Mouse (Mus musculus) midbrain, embryonic 11.5 days (tissue): ENCODE results near the gene Sun1. TPM values are rescaled to one million over a fixed set of nuclear protein-coding genes. Genes with fewer than 3 reads are reported as not detected.

ENCODE experiments used
- ATAC-seq: fragments of 200-750 bp; cut with Nextera tagmentation; 2 replicates; pipeline ENCODE4 v1.8.0; 2017; ENCODE audit warnings: moderate TSS enrichment, moderate library complexity; ENCODE audit not compliant: low FRiP score
- DNase-seq: peaks from one replicate; pipeline ENCODE4 v3.0.0; 2015; ENCODE audit warnings: low spot score; ENCODE audit errors: missing footprints
- H3K27ac ChIP-seq: fragments of 300-500 bp; sonication (generic); 2 replicates; pipeline ENCODE4 v1.5.1; 2014; ENCODE audit warnings: low read depth, low read length
- H3K27me3 ChIP-seq: fragments of 300-500 bp; sonication (generic); 2 replicates; pipeline ENCODE4 v1.6.1; 2014; ENCODE audit warnings: mild to moderate bottlenecking, low read length, moderate library complexity, mixed read lengths; ENCODE audit not compliant: control insufficient read depth, insufficient read depth
- H3K36me3 ChIP-seq: fragments of 300-500 bp; sonication (generic); 2 replicates; pipeline ENCODE4 v1.6.1; 2014; ENCODE audit warnings: mild to moderate bottlenecking, low read length, moderate library complexity, mixed read lengths; ENCODE audit not compliant: control insufficient read depth, insufficient read depth
- H3K4me1 ChIP-seq: fragments of 300-500 bp; sonication (generic); 2 replicates; pipeline ENCODE4 v1.6.1; 2014; ENCODE audit warnings: low read length; ENCODE audit not compliant: control insufficient read depth, insufficient read depth
- H3K4me2 ChIP-seq: fragments of 300-500 bp; sonication (generic); 2 replicates; pipeline ENCODE4 v1.6.1; 2014; ENCODE audit warnings: mild to moderate bottlenecking, moderate library complexity
- H3K4me3 ChIP-seq: fragments of 300-500 bp; sonication (generic); 2 replicates; pipeline ENCODE4 v1.5.1; 2014; ENCODE audit warnings: low read depth, low read length
- H3K9ac ChIP-seq: fragments of 300-500 bp; sonication (generic); 2 replicates; pipeline ENCODE4 v1.6.1; 2014; ENCODE audit warnings: low read length
- H3K9me3 ChIP-seq: fragments of 300-500 bp; sonication (generic); 2 replicates; pipeline ENCODE4 v1.6.1; 2016; ENCODE audit warnings: low read length; ENCODE audit not compliant: control insufficient read depth
- WGBS: fragments of 180-500 bp; shearing (Covaris S2); extraction: QIAGEN DNeasy Blood & Tissue Kit; methylation state at CpG from one replicate; pipeline ENCODE4 v1.1.7; 2014; 5-methylcytosine and 5-hydroxymethylcytosine counted together
- polyA plus RNA-seq: library from polyadenylated mRNA; unstranded; fragments of >200 nt; fragmentation: Nextera tagmentation; extraction: Ambion mirVana; gene quantifications from 2 replicates; pipeline ENCODE4 v1.2.1, GENCODE M21; 2014

Gene Sun1
- polyA plus RNA-seq, 1 experiment from 2014 or later = 41.9 TPM

DNA sequence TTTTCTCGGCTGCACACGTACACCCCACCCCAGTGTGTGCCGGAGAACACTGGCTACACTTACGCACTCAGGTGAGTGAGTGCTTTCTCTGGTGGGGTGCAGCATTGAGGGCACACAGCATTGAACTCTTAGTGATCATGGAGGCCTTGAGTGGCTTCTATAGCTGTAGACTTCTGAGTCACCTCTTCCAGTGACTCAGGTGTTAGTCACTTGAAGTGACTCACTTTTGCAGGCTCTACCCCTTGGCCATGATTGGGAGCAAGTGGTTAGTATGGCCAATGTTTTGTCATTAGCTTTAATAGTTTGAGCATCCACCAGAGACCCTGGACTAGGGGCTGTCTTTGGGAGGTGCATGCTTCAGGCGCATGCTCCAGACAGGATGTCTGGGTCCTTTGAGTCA lies 14.7 kb downstream of the Sun1 start:
- no peaks in the 10 kb centered on the region for H3K4me1 ChIP-seq
- ATAC-seq = no peak
- H3K4me2 ChIP-seq = no peak overlapping the region
- H3K9me3 ChIP-seq = no peaks in the 10 kb centered on the region
- no peak overlapping the region for H3K27ac ChIP-seq
- 0 out of 2 replicates have a peak, but pooled peaks cover 3% of the 10 kb centered on the region for H3K36me3 ChIP-seq
- H3K4me3 ChIP-seq = no peak overlapping the region
- H3K27me3 ChIP-seq = no peaks in the 10 kb centered on the region
- H3K9ac ChIP-seq = no peak overlapping the region
- whole genome bisulfite sequencing = 90% methylated on average over 5 of the region's 5 CpGs
- DNase-seq = no peak

DNA sequence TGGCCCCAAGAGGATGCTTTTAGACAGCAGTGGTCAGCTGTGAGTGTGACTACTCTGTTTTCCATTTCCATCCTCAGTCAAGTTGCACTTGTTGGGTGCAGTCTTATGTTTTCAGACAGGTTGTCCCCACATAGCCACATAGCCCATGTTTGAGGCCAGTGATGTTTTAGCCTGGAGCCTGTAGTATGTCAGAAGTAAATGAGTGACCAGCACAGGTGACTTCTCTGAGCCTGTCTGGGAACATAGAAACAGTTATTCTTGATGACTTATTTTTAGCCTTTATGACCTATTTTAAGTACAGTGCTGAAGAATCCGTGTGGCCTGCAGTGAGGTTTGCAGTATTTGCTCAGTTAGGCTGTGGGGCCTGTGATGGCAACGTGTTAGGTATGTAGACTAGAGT lies 15.7 kb downstream of the Sun1 start:
- Histone ChIP-seq H3K4me3 (no peak overlapping the region), H3K27me3 (no peaks in the 10 kb centered on the region), H3K27ac (no peak overlapping the region), H3K4me1 (no peaks in the 10 kb centered on the region), H3K4me2 (no peak overlapping the region), H3K9ac (no peak overlapping the region), H3K9me3 (no peaks in the 10 kb centered on the region), H3K36me3 (0 out of 2 replicates have a peak, but pooled peaks cover 3% of the 10 kb centered on the region)
- 92% methylated on average over 2 of the region's 2 CpGs for WGBS
- ATAC-seq = no peak
- no peak for DNase-seq

DNA sequence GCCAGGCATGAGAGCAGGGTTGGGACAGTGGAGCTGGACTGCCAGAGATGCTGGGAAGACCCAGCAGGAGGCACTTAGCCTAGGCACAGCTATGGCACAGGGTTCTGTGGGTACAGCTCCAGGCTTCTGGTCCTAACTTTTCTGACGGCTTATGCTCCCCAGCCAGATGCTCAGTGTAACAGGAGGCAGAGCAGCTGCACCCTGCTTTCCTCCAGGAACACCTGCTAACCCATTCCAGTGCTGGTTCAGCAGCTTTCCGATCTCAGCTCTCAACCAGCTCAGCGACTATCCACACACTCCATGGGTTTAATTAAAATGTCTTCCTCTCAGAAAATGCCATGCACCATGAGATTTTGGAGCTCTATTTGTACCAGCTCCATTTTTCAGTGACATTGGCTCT lies 16.3 kb downstream of the Sun1 start:
- H3K4me1 ChIP-seq = no peaks in the 10 kb centered on the region
- no peaks in the 10 kb centered on the region for H3K27me3 ChIP-seq
- H3K27ac ChIP-seq = no peak overlapping the region
- no peak for ATAC-seq
- H3K9me3 ChIP-seq = no peaks in the 10 kb centered on the region
- H3K36me3 ChIP-seq = 0 out of 2 replicates have a peak, but pooled peaks cover 3% of the 10 kb centered on the region
- no peak for DNase-seq
- 91% methylated on average over 3 of the region's 3 CpGs for WGBS
- no peak overlapping the region for H3K4me3 ChIP-seq
- no peak overlapping the region for H3K9ac ChIP-seq
- no peak overlapping the region for H3K4me2 ChIP-seq

DNA sequence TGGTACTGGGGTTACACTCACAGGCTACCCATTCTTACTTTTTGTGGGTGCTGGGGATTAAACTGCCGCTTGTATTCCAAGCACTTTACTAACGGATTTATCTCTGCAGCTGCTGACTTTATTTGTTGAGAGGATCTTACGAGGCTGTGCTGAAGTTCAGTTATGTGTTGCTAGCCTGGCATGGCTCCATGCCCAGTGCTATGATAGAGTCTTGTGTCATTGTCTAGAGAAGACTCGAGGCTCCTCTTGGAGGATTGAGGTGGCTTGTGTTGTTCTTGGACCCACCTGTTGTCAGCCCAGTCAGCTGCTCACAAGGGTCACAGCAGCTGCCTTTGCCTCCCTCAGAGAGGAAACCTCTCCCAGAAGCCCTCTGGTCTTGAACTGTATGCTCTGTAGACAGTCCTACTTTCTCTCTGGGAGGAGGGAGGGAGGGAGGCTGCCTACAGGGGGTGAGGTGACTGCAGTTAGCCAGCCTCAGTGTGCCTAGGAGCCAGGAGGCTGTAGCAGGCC lies 19.6 kb downstream of the Sun1 start:
- WGBS = 93% methylated on average over 4 of the region's 4 CpGs
- Histone ChIP-seq H3K27ac (no peak overlapping the region), H3K4me1 (no peaks in the 10 kb centered on the region), H3K27me3 (no peaks in the 10 kb centered on the region), H3K9me3 (no peaks in the 10 kb centered on the region), H3K36me3 (0 out of 2 replicates have a peak, but pooled peaks cover 5% of the 10 kb centered on the region), H3K9ac (no peak overlapping the region), H3K4me3 (no peak overlapping the region), H3K4me2 (no peak overlapping the region)
- no peak for ATAC-seq
- peak; percentile 41 for DNase-seq

DNA sequence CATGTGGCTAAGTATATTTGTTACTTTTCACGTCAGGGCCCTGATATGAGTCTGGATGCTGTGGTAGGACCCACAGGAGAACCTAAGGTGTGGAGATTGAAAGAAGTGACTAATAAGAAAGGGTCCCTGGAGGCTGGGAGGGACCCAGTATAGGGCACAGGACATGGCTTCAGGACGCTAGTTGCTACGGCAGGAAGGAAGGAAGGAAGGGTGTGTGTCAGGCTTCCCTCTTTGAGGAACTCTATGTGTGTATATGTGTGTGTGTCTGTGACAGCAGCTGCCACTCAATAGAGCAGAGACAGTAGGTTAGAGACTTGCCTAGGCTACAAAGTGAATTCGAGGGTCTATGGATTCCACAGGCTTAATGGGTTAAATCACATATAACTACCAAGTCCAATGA lies 20.2 kb downstream of the Sun1 start:
- Histone ChIP-seq H3K4me1 (no peaks in the 10 kb centered on the region), H3K27me3 (no peaks in the 10 kb centered on the region), H3K36me3 (peaks cover 8% of the 10 kb centered on the region; the same call in 1 of the 2 replicates), H3K27ac (no peak overlapping the region), H3K9ac (no peak overlapping the region), H3K4me3 (no peak overlapping the region), H3K4me2 (no peak overlapping the region), H3K9me3 (no peaks in the 10 kb centered on the region)
- DNase-seq = no peak
- 88% methylated on average over 4 of the region's 4 CpGs for WGBS
- no peak for ATAC-seq

DNA sequence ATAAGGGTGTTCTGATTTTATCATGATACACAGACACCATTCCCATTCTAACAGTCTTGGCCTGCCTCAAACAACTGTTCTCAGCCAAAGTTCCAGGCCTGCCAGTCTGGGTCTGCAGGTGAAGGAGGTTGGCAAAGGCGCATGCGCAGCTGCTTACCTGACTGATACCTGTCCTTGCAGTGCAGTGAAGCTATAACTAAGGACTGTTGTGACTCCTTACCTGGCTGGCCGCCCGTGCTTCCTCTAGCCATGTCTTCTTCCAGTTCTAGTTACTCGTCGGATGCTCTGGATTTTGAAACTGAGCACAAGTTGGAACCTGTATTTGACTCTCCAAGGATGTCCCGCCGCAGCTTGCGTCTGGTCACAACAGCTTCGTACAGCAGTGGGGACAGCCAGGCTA lies 22.9 kb downstream of the Sun1 start:
- Histone ChIP-seq H3K27ac (no peak overlapping the region), H3K9me3 (no peaks in the 10 kb centered on the region), H3K4me3 (no peak overlapping the region), H3K4me2 (no peak overlapping the region), H3K9ac (no peak overlapping the region), H3K36me3 (peaks cover 14% of the 10 kb centered on the region), H3K4me1 (no peaks in the 10 kb centered on the region), H3K27me3 (no peaks in the 10 kb centered on the region)
- 95% methylated on average over 10 of the region's 10 CpGs for WGBS
- ATAC-seq (no peak), DNase-seq (no peak)

DNA sequence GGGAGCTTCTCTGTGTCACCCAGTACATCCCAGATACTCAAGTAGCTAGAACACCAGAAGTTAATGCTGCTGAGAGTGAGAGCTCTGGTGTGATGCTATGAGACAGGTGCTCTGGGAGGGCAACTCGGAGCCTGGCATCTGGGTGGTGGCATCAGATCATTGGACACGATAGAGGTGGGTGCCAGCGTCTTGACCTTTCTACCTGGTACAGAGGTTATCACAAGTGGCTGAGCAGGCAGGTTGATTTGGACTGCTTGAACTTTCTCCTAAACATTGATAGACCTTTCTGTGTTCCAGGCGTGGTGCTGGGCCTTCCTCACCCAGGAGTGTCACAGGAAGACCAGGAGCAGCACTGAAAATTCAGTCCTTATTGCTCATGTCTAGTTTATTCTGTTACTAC lies 26.8 kb downstream of the Sun1 start:
- no peak overlapping the region for H3K4me2 ChIP-seq
- WGBS = 95% methylated on average over 4 of the region's 4 CpGs
- no peaks in the 10 kb centered on the region for H3K9me3 ChIP-seq
- no peaks in the 10 kb centered on the region for H3K27me3 ChIP-seq
- H3K27ac ChIP-seq = no peak overlapping the region
- H3K9ac ChIP-seq = no peak overlapping the region
- H3K4me3 ChIP-seq = no peak overlapping the region
- DNase-seq (no peak), ATAC-seq (no peak)
- peaks cover 19% of the 10 kb centered on the region for H3K36me3 ChIP-seq
- H3K4me1 ChIP-seq = no peaks in the 10 kb centered on the region

DNA sequence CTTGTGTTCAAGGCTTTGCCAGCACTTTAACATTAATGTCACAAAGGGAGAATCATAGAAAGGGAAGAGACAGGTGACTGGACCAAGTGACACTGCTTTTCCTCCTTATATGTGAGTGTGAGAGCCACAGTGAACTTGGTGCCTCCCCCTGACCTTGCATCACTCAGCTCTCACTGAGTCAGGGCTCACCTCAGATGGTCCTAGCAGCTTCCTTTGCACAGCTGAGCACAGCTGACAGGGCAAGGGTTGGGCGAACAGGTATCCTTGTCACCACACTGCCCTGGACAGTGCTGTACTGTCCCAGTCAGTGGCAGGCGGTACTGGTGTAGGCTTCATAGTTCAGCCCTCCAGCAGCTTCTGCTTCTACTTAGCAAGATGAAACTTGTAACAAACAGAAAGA lies 27.2 kb downstream of the Sun1 start:
- Histone ChIP-seq H3K4me1 (no peaks in the 10 kb centered on the region), H3K27ac (no peak overlapping the region), H3K9me3 (no peaks in the 10 kb centered on the region), H3K4me2 (no peak overlapping the region), H3K9ac (no peak overlapping the region), H3K4me3 (no peak overlapping the region), H3K27me3 (no peaks in the 10 kb centered on the region), H3K36me3 (peaks cover 19% of the 10 kb centered on the region)
- 95% methylated on average over 2 of the region's 2 CpGs for WGBS
- ATAC-seq (no peak), DNase-seq (no peak)

DNA sequence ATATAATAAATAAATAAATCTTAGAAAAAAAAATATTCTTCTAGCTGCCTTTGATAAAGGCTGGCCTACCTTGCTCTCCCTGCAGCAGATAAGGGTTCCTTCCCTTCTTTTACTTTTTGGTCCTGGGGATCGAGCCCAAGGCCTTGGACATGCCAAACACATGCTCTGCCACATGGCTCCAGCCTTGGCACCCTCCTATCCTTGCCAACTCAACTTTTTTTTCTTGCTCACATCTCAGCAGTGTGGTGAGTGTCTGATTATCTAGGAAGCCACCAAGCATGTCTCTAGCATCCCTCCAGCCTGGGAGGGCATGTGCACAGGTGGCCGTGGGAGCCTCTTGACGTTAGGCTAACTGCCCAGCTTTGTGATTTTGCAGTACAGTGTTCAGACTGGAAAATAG lies 27.9 kb downstream of the Sun1 start:
- Histone ChIP-seq H3K4me3 (no peak overlapping the region), H3K9ac (no peak overlapping the region), H3K27me3 (no peaks in the 10 kb centered on the region), H3K4me2 (no peak overlapping the region), H3K4me1 (no peaks in the 10 kb centered on the region), H3K36me3 (peaks cover 19% of the 10 kb centered on the region), H3K27ac (no peak overlapping the region), H3K9me3 (no peaks in the 10 kb centered on the region)
- ATAC-seq (no peak), DNase-seq (no peak)
- 96% methylated on average over 3 of the region's 3 CpGs for WGBS

DNA sequence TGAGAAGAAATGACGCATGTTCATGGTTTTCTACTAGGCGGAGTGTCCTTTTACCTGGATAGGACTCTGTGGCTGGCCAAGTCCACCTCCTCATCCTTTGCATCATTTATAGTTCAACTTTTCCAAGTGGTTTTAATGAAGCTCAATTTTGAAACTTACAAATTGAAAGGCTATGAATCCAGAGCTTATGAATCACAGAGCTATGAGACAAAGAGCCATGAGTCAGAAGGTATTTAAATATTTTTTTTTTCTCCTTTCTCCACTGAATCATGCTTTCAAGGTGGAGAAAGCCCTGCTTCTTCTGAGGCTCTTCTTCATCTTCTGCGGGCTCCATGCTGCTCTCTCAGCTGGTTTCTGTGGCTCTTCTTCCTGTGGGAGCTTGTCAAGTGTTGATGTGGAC lies 29.3 kb downstream of the Sun1 start:
- no peak overlapping the region for H3K27ac ChIP-seq
- no peak overlapping the region for H3K4me2 ChIP-seq
- no peaks in the 10 kb centered on the region for H3K4me1 ChIP-seq
- no peak overlapping the region for H3K4me3 ChIP-seq
- no peaks in the 10 kb centered on the region for H3K27me3 ChIP-seq
- ATAC-seq = no peak
- H3K9me3 ChIP-seq = no peaks in the 10 kb centered on the region
- no peak overlapping the region for H3K9ac ChIP-seq
- 95% methylated on average over 3 of the region's 3 CpGs for WGBS
- peaks cover 21% of the 10 kb centered on the region for H3K36me3 ChIP-seq
- DNase-seq = no peak
